Mouse (Mus musculus): ENCODE results near the gene S100a10. TPM values are rescaled to one million over a fixed set of nuclear protein-coding genes. Genes with fewer than 3 reads are reported as not detected.
"Not testable (repeated sequence)": the region's sequence is repeated elsewhere in the genome, so short reads cannot be mapped to it uniquely, and the experiment has no call there.

The S100a10 gene
- polyA plus RNA-seq, 1 experiment, result 138 TPM

GRCm38 (mm10) chr3:93537068-93537576 lies 17.8 kb upstream of the S100a10 start:
- H3K4me3 ChIP-seq (replicated peaks; ENCODE audit: control insufficient read depth, low read depth, low read length), result no peak overlapping the region
- TF ChIP-seq CTCF (IDR thresholded peaks at IDR 0.05; ENCODE audit: control insufficient read depth, insufficient read depth, low read length), result no peak
- TF ChIP-seq POLR2A (IDR thresholded peaks at IDR 0.05; ENCODE audit: borderline replicate concordance, control insufficient read depth, low read depth, low read length), result no peak
- WGBS, result 66% methylated on average over 2 of the region's 2 CpGs
- no peak overlapping the region for H3K27ac ChIP-seq (ENCODE audit: control insufficient read depth, insufficient read depth, low read depth, low read length, poor library complexity)
- H3K4me1 ChIP-seq (ENCODE audit: control insufficient read depth, insufficient read depth, low read length), result no peaks in the 10 kb centered on the region

GRCm38 (mm10) chr3:93538486-93538885 lies 16.4 kb upstream of the S100a10 start:
- WGBS, result 87% methylated on average over 2 of the region's 2 CpGs
- TF ChIP-seq POLR2A (IDR thresholded peaks at IDR 0.05; ENCODE audit: borderline replicate concordance, control insufficient read depth, low read depth, low read length), result no peak
- no peak for TF ChIP-seq CTCF (IDR thresholded peaks at IDR 0.05; ENCODE audit: control insufficient read depth, insufficient read depth, low read length)
- no peak overlapping the region for H3K4me3 ChIP-seq (replicated peaks; ENCODE audit: control insufficient read depth, low read depth, low read length)
- H3K4me1 ChIP-seq (ENCODE audit: control insufficient read depth, insufficient read depth, low read length), result no peaks in the 10 kb centered on the region
- no peak overlapping the region for H3K27ac ChIP-seq (ENCODE audit: control insufficient read depth, insufficient read depth, low read depth, low read length, poor library complexity)

GRCm38 (mm10) chr3:93541501-93541900 lies 13.4 kb upstream of the S100a10 start:
- 75% methylated on average over 2 of the region's 2 CpGs for WGBS
- no peak for TF ChIP-seq CTCF (IDR thresholded peaks at IDR 0.05; ENCODE audit: control insufficient read depth, insufficient read depth, low read length)
- no peak for TF ChIP-seq POLR2A (IDR thresholded peaks at IDR 0.05; ENCODE audit: borderline replicate concordance, control insufficient read depth, low read depth, low read length)
- no peak overlapping the region for H3K27ac ChIP-seq (ENCODE audit: control insufficient read depth, insufficient read depth, low read depth, low read length, poor library complexity)

GRCm38 (mm10) chr3:93544170-93544569 lies 10.7 kb upstream of the S100a10 start:
- WGBS, result 47% methylated on average over 6 of the region's 6 CpGs
- not testable (repeated sequence) for H3K27ac ChIP-seq (ENCODE audit: control insufficient read depth, insufficient read depth, low read depth, low read length, poor library complexity); H3K4me3 ChIP-seq (replicated peaks; ENCODE audit: control insufficient read depth, low read depth, low read length); H3K4me1 ChIP-seq (ENCODE audit: control insufficient read depth, insufficient read depth, low read length)

More at GRCm38 (mm10) chr3:93541501-93541900, 13.4 kb upstream of the S100a10 start:
- no peak overlapping the region for H3K4me3 ChIP-seq (replicated peaks; ENCODE audit: control insufficient read depth, low read depth, low read length)
- no peaks in the 10 kb centered on the region for H3K4me1 ChIP-seq (ENCODE audit: control insufficient read depth, insufficient read depth, low read length)

- Histone ChIP-seq H3K27ac (ENCODE audit: control insufficient read depth, insufficient read depth, low read depth, low read length, poor library complexity) (peak overlapping the region; percentile 23; the same call in 1 of the 2 replicates), H3K4me3 (replicated peaks; ENCODE audit: control insufficient read depth, low read depth, low read length) (no peak overlapping the region), H3K4me1 (ENCODE audit: control insufficient read depth, insufficient read depth, low read length) (peaks cover 4% of the 10 kb centered on the region; the same call in 1 of the 2 replicates)
- 12% methylated on average over 7 of the region's 7 CpGs for WGBS
- TF ChIP-seq CTCF (IDR thresholded peaks at IDR 0.05; ENCODE audit: control insufficient read depth, insufficient read depth, low read length) (peak; percentile 81), POLR2A (IDR thresholded peaks at IDR 0.05; ENCODE audit: borderline replicate concordance, control insufficient read depth, low read depth, low read length) (no peak)
These were observed 7.7 kb upstream of the S100a10 start for GRCm38 (mm10) chr3:93547099-93547648.

GRCm38 (mm10) chr3:93547749-93548540 lies 6.9 kb upstream of the S100a10 start:
- Histone ChIP-seq H3K4me3 (replicated peaks; ENCODE audit: control insufficient read depth, low read depth, low read length) (no peak overlapping the region), H3K4me1 (ENCODE audit: control insufficient read depth, insufficient read depth, low read length) (peaks cover 4% of the 10 kb centered on the region; the same call in 1 of the 2 replicates), H3K27ac (ENCODE audit: control insufficient read depth, insufficient read depth, low read depth, low read length, poor library complexity) (peak overlapping the region; percentile 87)
- 36% methylated on average over 20 of the region's 20 CpGs for WGBS
- TF ChIP-seq CTCF (IDR thresholded peaks at IDR 0.05; ENCODE audit: control insufficient read depth, insufficient read depth, low read length) (no peak), POLR2A (IDR thresholded peaks at IDR 0.05; ENCODE audit: borderline replicate concordance, control insufficient read depth, low read depth, low read length) (no peak)

- Histone ChIP-seq H3K27ac (ENCODE audit: control insufficient read depth, insufficient read depth, low read depth, low read length, poor library complexity) (peak overlapping the region; percentile 87), H3K4me1 (ENCODE audit: control insufficient read depth, insufficient read depth, low read length) (peaks cover 4% of the 10 kb centered on the region; the same call in 1 of the 2 replicates), H3K4me3 (replicated peaks; ENCODE audit: control insufficient read depth, low read depth, low read length) (no peak overlapping the region)
- 0% methylated on average over 5 of the region's 6 CpGs for WGBS
- TF ChIP-seq CTCF (IDR thresholded peaks at IDR 0.05; ENCODE audit: control insufficient read depth, insufficient read depth, low read length) (no peak), POLR2A (IDR thresholded peaks at IDR 0.05; ENCODE audit: borderline replicate concordance, control insufficient read depth, low read depth, low read length) (no peak)
These were observed 6.2 kb upstream of the S100a10 start for GRCm38 (mm10) chr3:93548541-93549266.

GRCm38 (mm10) chr3:93549986-93550385 lies 4.9 kb upstream of the S100a10 start:
- under 1% methylated on average over 4 of the region's 4 CpGs for WGBS

More at GRCm38 (mm10) chr3:93549986-93550385, 4.9 kb upstream of the S100a10 start:
- no peak for TF ChIP-seq POLR2A (IDR thresholded peaks at IDR 0.05; ENCODE audit: borderline replicate concordance, control insufficient read depth, low read depth, low read length)
- TF ChIP-seq CTCF (IDR thresholded peaks at IDR 0.05; ENCODE audit: control insufficient read depth, insufficient read depth, low read length), result no peak
- H3K4me1 ChIP-seq (ENCODE audit: control insufficient read depth, insufficient read depth, low read length), result peaks cover 4% of the 10 kb centered on the region; the same call in 1 of the 2 replicates
- H3K27ac ChIP-seq (ENCODE audit: control insufficient read depth, insufficient read depth, low read depth, low read length, poor library complexity), result peak overlapping the region; percentile 80; the same call in 1 of the 2 replicates
- no peak overlapping the region for H3K4me3 ChIP-seq (replicated peaks; ENCODE audit: control insufficient read depth, low read depth, low read length)

All from bone marrow, adult 2 months (tissue).